Mouse (Mus musculus): ENCODE measurements around the gene Scnm1.
"Not testable (repeated sequence)": the region's sequence is repeated elsewhere in the genome, so short reads cannot be mapped to it uniquely, and the experiment has no call there.

Scnm1 gene

GRCm38 (mm10) chr3:95142617-95143011 is 8.8 kb upstream of the Scnm1 start:
- DNase-seq: peak; percentile 94

GRCm38 (mm10) chr3:95141952-95142616 is 8.3 kb upstream of the Scnm1 start, which contains the start of gene Tnfaip8l2:
Gene Tnfaip8l2, minus strand, starts transcription at chr3:95142360.
- DNase-seq: no peak

- no peak for DNase-seq
Observed at GRCm38 (mm10) chr3:95141474-95141873, 7.7 kb upstream of the Scnm1 start.

GRCm38 (mm10) chr3:95140795-95141194 is 7.0 kb upstream of the Scnm1 start:
- DNase-seq: no peak

- no peak for DNase-seq
Observed at GRCm38 (mm10) chr3:95140289-95140595, 6.4 kb upstream of the Scnm1 start.

- DNase-seq: no peak
Observed at GRCm38 (mm10) chr3:95139586-95140288, 5.9 kb upstream of the Scnm1 start.

- no peak for DNase-seq
Observed at GRCm38 (mm10) chr3:95136336-95136735, 2.5 kb upstream of the Scnm1 start.

- DNase-seq: no peak
Observed at GRCm38 (mm10) chr3:95135433-95136052, 1.7 kb upstream of the Scnm1 start.

GRCm38 (mm10) chr3:95135023-95135422 is 1.2 kb upstream of the Scnm1 start:
- DNase-seq: peak; percentile 71

- DNase-seq: not testable (repeated sequence)
Observed at GRCm38 (mm10) chr3:95134133-95134532, 322 bp upstream of the Scnm1 start.

- DNase-seq: no peak
Observed at GRCm38 (mm10) chr3:95133176-95133575, 635 bp downstream of the Scnm1 start.

- DNase-seq: peak; percentile 37
Observed at GRCm38 (mm10) chr3:95132389-95132788, 1.4 kb downstream of the Scnm1 start.

GRCm38 (mm10) chr3:95130081-95130480 is 3.7 kb downstream of the Scnm1 start:
- no peak for DNase-seq

- peak; percentile 75 for DNase-seq
Observed at GRCm38 (mm10) chr3:95129226-95129651, 4.6 kb downstream of the Scnm1 start.

GRCm38 (mm10) chr3:95124972-95125371 is 8.8 kb downstream of the Scnm1 start:
- DNase-seq: no peak

GRCm38 (mm10) chr3:95124246-95124645 is 9.6 kb downstream of the Scnm1 start, which contains the start of gene Tmod4:
Gene Tmod4, plus strand, starts transcription at chr3:95124476.
- DNase-seq: no peak

- DNase-seq: no peak
Observed at GRCm38 (mm10) chr3:95121580-95121979, 12.2 kb downstream of the Scnm1 start.

- no peak for DNase-seq
Observed at GRCm38 (mm10) chr3:95117751-95118150, 16.1 kb downstream of the Scnm1 start.

- no peak for DNase-seq
Observed at GRCm38 (mm10) chr3:95112760-95113159, 21.1 kb downstream of the Scnm1 start.

GRCm38 (mm10) chr3:95110911-95111726 is 22.7 kb downstream of the Scnm1 start, which contains the start of gene Vps72:
Gene Vps72, plus strand, starts transcription at chr3:95111022.
- DNase-seq: peak; percentile 83

- no peak for DNase-seq
Observed at GRCm38 (mm10) chr3:95107898-95108297, 25.9 kb downstream of the Scnm1 start.

GRCm38 (mm10) chr3:95107308-95107707 is 26.5 kb downstream of the Scnm1 start:
- DNase-seq: not testable (repeated sequence)

All from cerebellum, adult 9-10 months (tissue).